Mouse (Mus musculus) spleen, adult 2 months (tissue): ENCODE results near the gene Atp5g3.

Experiments used
- CTCF ChIP-seq: fragments of 200-500 bp; IDR thresholded peaks from 2 replicates; pipeline ENCODE4 v1.5.1; 2011; ENCODE audit warnings: mild to moderate bottlenecking, inconsistent platforms; ENCODE audit not compliant: insufficient read depth, insufficient read length, insufficient replicate concordance; ENCODE audit errors: extremely low read depth
- POLR2A ChIP-seq: fragments of 200-500 bp; IDR thresholded peaks from 2 replicates; pipeline ENCODE4 v1.6.1; 2011; ENCODE audit warnings: low read depth, low read length, inconsistent platforms

- TF ChIP-seq CTCF (no peak), POLR2A (no peak)
Measured at GRCm38 (mm10) chr2:73903536-73903935, 7.6 kb downstream of the Atp5g3 start.
